ENCODE assay signal across 8 mouse cellular contexts in the genomic region with DNA sequence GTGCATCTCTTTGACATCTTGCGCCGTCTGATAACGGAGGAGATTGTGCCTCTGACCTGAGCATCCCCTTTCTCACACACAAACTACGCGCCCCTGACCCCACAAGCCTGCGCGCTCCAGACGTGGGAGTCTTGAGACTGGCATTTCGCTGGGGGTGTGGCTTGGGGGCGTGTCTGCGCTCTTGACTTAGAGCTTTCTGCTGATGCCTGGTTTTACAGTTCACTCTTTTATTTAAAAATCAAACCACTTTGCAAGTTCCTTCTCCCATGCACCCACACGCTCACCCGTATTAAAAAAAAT.
DNase-seq lines count a peak whose midpoint lies in the region; ATAC-seq and TF ChIP-seq lines count a peak whose summit lies in the region.
"Not testable (repeated sequence)": the region's sequence is repeated elsewhere in the genome, so short reads cannot be mapped to it uniquely, and the experiment has no call there.

No protein-coding gene starts in this region.

- WGBS in heart, embryonic 11.5 days (ENCODE audit: insufficient replicate concordance): under 1% methylated on average over 10 of the region's 13 CpGs
- 2% methylated on average over 13 of the region's 13 CpGs for WGBS in limb, embryonic 12.5 days
- WGBS in midbrain, embryonic 11.5 days: under 1% methylated on average over 10 of the region's 13 CpGs

- not testable (repeated sequence) for H3K36me3 ChIP-seq in heart, embryonic 11.5 days (ENCODE audit: control insufficient read depth, insufficient read depth, low read length); limb, embryonic 12.5 days; midbrain, embryonic 11.5 days (ENCODE audit: control insufficient read depth, insufficient read depth, low read length)

- not testable (repeated sequence) for TF ChIP-seq CTCF in embryonic fibroblast, embryonic 13.5 days (IDR thresholded peaks at IDR 0.05; ENCODE audit: borderline replicate concordance, insufficient read depth, low read length)

- not testable (repeated sequence) for TF ChIP-seq POLR2A in embryonic fibroblast, embryonic 13.5 days (IDR thresholded peaks at IDR 0.05; ENCODE audit: low read depth, low read length)

- H3K4me3 ChIP-seq in embryonic fibroblast, embryonic 13.5 days (ENCODE audit: insufficient read depth, low read length): peak overlapping the region; percentile 49
- H3K4me3 ChIP-seq in heart, embryonic 11.5 days (ENCODE audit: low read depth, low read length): peak overlapping the region; percentile 45
- H3K4me3 ChIP-seq in limb, embryonic 12.5 days (replicated peaks): peak overlapping the region; percentile 42
- peak overlapping the region; percentile 29 for H3K4me3 ChIP-seq in midbrain, embryonic 11.5 days (ENCODE audit: low read depth, low read length)

- not testable (repeated sequence) for H3K4me1 ChIP-seq in embryonic fibroblast, embryonic 13.5 days (ENCODE audit: control insufficient read depth, insufficient read depth, low read length); heart, embryonic 11.5 days (ENCODE audit: control insufficient read depth, insufficient read depth, low read length); limb, embryonic 12.5 days (replicated peaks); midbrain, embryonic 11.5 days (ENCODE audit: control insufficient read depth, insufficient read depth, low read length)

- not testable (repeated sequence) for H3K9me3 ChIP-seq in heart, embryonic 11.5 days (replicated peaks; ENCODE audit: control insufficient read depth, low read length); limb, embryonic 12.5 days; midbrain, embryonic 11.5 days (ENCODE audit: control insufficient read depth, low read length)

- H3K27me3 ChIP-seq in heart, embryonic 11.5 days (ENCODE audit: control insufficient read depth, insufficient read depth, low read length); limb, embryonic 12.5 days; midbrain, embryonic 11.5 days (ENCODE audit: control insufficient read depth, insufficient read depth, low read length): not testable (repeated sequence)

- H3K27ac ChIP-seq in embryonic fibroblast, embryonic 13.5 days (ENCODE audit: insufficient read depth, low read length); heart, embryonic 11.5 days (ENCODE audit: low read depth, low read length); limb, embryonic 12.5 days; midbrain, embryonic 11.5 days (ENCODE audit: low read depth, low read length): not testable (repeated sequence)

- H3K9ac ChIP-seq in heart, embryonic 11.5 days (ENCODE audit: low read depth, low read length); midbrain, embryonic 11.5 days (ENCODE audit: low read length): not testable (repeated sequence)
- 0 out of 2 replicates have a peak overlapping the region, but pooled peaks have one; percentile 34 for H3K9ac ChIP-seq in limb, embryonic 12.5 days (replicated peaks)

- H3K4me2 ChIP-seq in heart, embryonic 11.5 days: peak overlapping the region; percentile 56
- peak overlapping the region; percentile 51 for H3K4me2 ChIP-seq in limb, embryonic 12.5 days
- peak overlapping the region; percentile 42; the same call in 1 of the 2 replicates for H3K4me2 ChIP-seq in midbrain, embryonic 11.5 days

- DNase-seq in 3134 (ENCODE audit: extremely low read depth, insufficient read length, low spot score): peak; percentile 59
- peak; percentile 75 to 79 for DNase-seq in adrenal gland, postnatal 36 days
- peak; percentile 93 for DNase-seq in kidney, adult 9 months
- peak; percentile 95 for DNase-seq in midbrain, embryonic 11.5 days (ENCODE audit: low spot score, missing footprints)
- peak; percentile 64 for DNase-seq in right cerebral cortex, postnatal 4 days

- ATAC-seq in heart, embryonic 11.5 days (replicated peaks; ENCODE audit: insufficient number of reproducible peaks, low FRiP score, low TSS enrichment): peak; percentile 73
- ATAC-seq in limb, embryonic 12.5 days (ENCODE audit: insufficient number of reproducible peaks, insufficient read depth, low FRiP score, low TSS enrichment, low read depth): not testable (repeated sequence)
- peak; percentile 78 for ATAC-seq in midbrain, embryonic 11.5 days (ENCODE audit: low FRiP score)
